ENCODE assay signal across 9 mouse cellular contexts in genomic region chr6:8472915-8473314, GRCm38 (mm10). TPM values are rescaled to one million over a fixed set of nuclear protein-coding genes. Genes with fewer than 3 reads are reported as not detected.
DNase-seq lines count a peak whose midpoint lies in the region; ATAC-seq and TF ChIP-seq lines count a peak whose summit lies in the region.
"Had no signal": no experiment of that assay in that cellular context is flagged by ENCODE, and none has a peak within 500 bp of the region (broad histone marks: within the 10 kb centered on the region; RNA-seq: fewer than 3 reads in every experiment).

No protein-coding gene starts in this region.

- H3K36me3 ChIP-seq in heart, embryonic 14.5 days (ENCODE audit: control insufficient read depth, insufficient read depth, low read length) = no peaks in the 10 kb centered on the region
- H3K36me3 ChIP-seq in forebrain, embryonic 10.5 days (replicated peaks) = no peaks in the 10 kb centered on the region
- H3K36me3 ChIP-seq: limb, embryonic 10.5 days had no signal

- peak overlapping the region; percentile 7 for H3K4me2 ChIP-seq in heart, embryonic 14.5 days (ENCODE audit: low read length)

- no peaks in the 10 kb centered on the region for H3K27me3 ChIP-seq in heart, embryonic 14.5 days (ENCODE audit: control insufficient read depth, insufficient read depth, low read length)
- H3K27me3 ChIP-seq in forebrain, embryonic 10.5 days (ENCODE audit: poor library complexity, severe bottlenecking) = peaks cover 8% of the 10 kb centered on the region; the same call in 1 of the 2 replicates

- no peak for ATAC-seq in heart, embryonic 14.5 days (ENCODE audit: insufficient number of reproducible peaks, insufficient read depth, low FRiP score, low read depth)
- ATAC-seq in frontal cortex, adult (ENCODE audit: low TSS enrichment) = no peak

- no peak for TF ChIP-seq CTCF in lung, adult 2 months (IDR thresholded peaks at IDR 0.05; ENCODE audit: insufficient read depth, low read length)

- peak overlapping the region; percentile 6 to 30; a peak in 3 of 4 replicates for H3K27ac ChIP-seq in heart, embryonic 14.5 days (replicated peaks in 1 of 2; ENCODE audit: control insufficient read depth in 1 of 2, insufficient read depth in 1 of 2, low read depth in 2 of 2, low read length in 2 of 2)
- H3K27ac ChIP-seq in forebrain, embryonic 10.5 days = no peak overlapping the region
- H3K27ac ChIP-seq: limb, embryonic 10.5 days had no signal

- peaks cover 9 to 20% of the 10 kb centered on the region in 2 experiments for H3K4me1 ChIP-seq in heart, embryonic 14.5 days (ENCODE audit: control insufficient read depth in 2 of 2, insufficient read depth in 2 of 2, low read length in 2 of 2)
- H3K4me1 ChIP-seq in lung, adult 2 months (ENCODE audit: control insufficient read depth, insufficient read depth, low read length) = peaks cover 15% of the 10 kb centered on the region
- peaks cover 4% of the 10 kb centered on the region for H3K4me1 ChIP-seq in forebrain, embryonic 10.5 days
- H3K4me1 ChIP-seq: limb, embryonic 10.5 days had no signal

- H3K9ac ChIP-seq in heart, embryonic 14.5 days (ENCODE audit: low read length) = no peak overlapping the region

- WGBS in heart, embryonic 14.5 days = 6% methylated on average over 5 of the region's 5 CpGs
- 25% methylated on average over 5 of the region's 5 CpGs for WGBS in lung, adult 2 months
- WGBS in forebrain, embryonic 10.5 days = 87% methylated on average over 5 of the region's 5 CpGs

- no peaks in the 10 kb centered on the region for H3K9me3 ChIP-seq in heart, embryonic 14.5 days (ENCODE audit: control insufficient read depth, low read length)
- no peaks in the 10 kb centered on the region for H3K9me3 ChIP-seq in forebrain, embryonic 10.5 days
- H3K9me3 ChIP-seq: limb, embryonic 10.5 days had no signal

- TF ChIP-seq POLR2A in lung, adult 2 months (IDR thresholded peaks at IDR 0.05; ENCODE audit: borderline replicate concordance, extremely low read depth, low read depth, low read length) = no peak

- DNase-seq in adrenal gland, adult 2 months = peak; percentile 10
- DNase-seq in adrenal gland, postnatal 4 days (ENCODE audit: low spot score in 2 of 2) = no peak
- peak; percentile 3 for DNase-seq in adrenal gland, postnatal 25 days
- peak; percentile 34 for DNase-seq in lung, adult 2 months
- DNase-seq in forebrain, embryonic 10.5 days (ENCODE audit: extremely low spot score, low spot score) = no peak
- no peak for DNase-seq in cerebellum, postnatal 14 days

- no peak overlapping the region for H3K4me3 ChIP-seq in heart, embryonic 14.5 days (ENCODE audit: control insufficient read depth in 1 of 2, insufficient read depth in 1 of 2, low read depth in 1 of 2, low read length in 2 of 2)
- no peak overlapping the region for H3K4me3 ChIP-seq in lung, adult 2 months (replicated peaks; ENCODE audit: extremely low read depth, low read depth, low read length)
- H3K4me3 ChIP-seq in forebrain, embryonic 10.5 days = no peak overlapping the region
- H3K4me3 ChIP-seq: limb, embryonic 10.5 days had no signal

RNA-seq across cellular contexts. Expression of gene Glcci1, which starts 36.5 kb away (rescaled TPM):
- 10 to 100 TPM; 32.3 to 32.5 TPM for total RNA-seq in adrenal gland, adult 2 months (2021)
- polyA plus RNA-seq in adrenal gland, adult 2 months (2012; rRNA removed) = 4.0 and 4.4 TPM in 2 replicates
- 10 to 100 TPM; 31.6 to 33.3 TPM for total RNA-seq in adrenal gland, postnatal 4 days (2021)
- total RNA-seq in adrenal gland, postnatal 25 days (2021) = 25.2 and 29.4 TPM in 2 replicates
- 6.8 and 9.4 TPM in 2 replicates for polyA plus RNA-seq in heart, embryonic 14.5 days (2014; fragmentation: Nextera tagmentation; extraction: Ambion mirVana)
- 6.6 and 13.0 TPM in 2 replicates for polyA plus RNA-seq in lung, adult 2 months (2012; rRNA removed)
- 5.8 and 6.6 TPM in 2 replicates for polyA plus RNA-seq in forebrain, embryonic 10.5 days (2016; fragmentation: Nextera tagmentation; extraction: Ambion mirVana)

Comparison
In these comparisons a context has a peak if more than half of its experiments do, and no peak if none do; other contexts are left out.
1. DNase-seq: peak in adrenal gland, adult 2 months (single experiment), adrenal gland, postnatal 25 days (single experiment) and lung, adult 2 months (single experiment); none in adrenal gland, postnatal 4 days (0 of 2), forebrain, embryonic 10.5 days (single experiment) and cerebellum, postnatal 14 days (0 of 2).